29 mouse cellular contexts compared by ENCODE assay signal in the genomic region with DNA sequence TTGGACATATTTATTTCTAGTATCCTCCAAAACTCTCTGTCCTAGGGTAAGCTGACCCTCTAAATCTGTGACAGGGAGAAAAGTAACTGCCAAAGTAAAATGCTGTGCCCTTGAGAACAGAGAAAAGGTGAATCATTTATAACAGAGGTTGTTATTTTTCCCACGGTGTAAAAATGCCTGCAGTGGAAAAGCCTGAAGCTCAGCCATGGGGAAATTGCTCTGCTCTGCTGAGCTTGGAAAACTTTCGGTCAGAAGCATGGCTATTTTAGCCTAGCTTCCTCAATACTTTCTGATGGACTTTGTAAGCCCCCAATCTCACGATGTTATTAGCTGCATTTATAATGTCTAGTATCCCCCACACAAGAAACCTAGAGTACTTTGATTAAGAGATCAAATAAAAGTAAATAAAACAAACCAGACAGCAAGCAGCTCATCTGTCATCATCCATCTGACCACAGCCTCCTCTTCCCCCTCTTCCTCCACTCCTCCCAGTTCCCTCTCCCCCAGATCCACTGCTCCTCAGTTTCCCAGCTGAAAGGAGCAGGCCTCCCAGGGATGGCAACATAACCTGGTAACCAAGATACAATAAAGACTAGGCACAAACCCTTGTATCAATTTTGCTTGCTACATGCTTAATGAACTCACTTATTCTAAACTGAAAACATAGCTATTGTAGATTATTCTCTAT.
DNase-seq lines count a peak whose midpoint lies in the region; ATAC-seq and TF ChIP-seq lines count a peak whose summit lies in the region.
"Had no signal": no experiment of that assay in that cellular context is flagged by ENCODE, and none has a peak within 500 bp of the region (broad histone marks: within the 10 kb centered on the region; RNA-seq: fewer than 3 reads in every experiment).

No protein-coding gene starts in this region.

- 11% methylated on average over 3 of the region's 3 CpGs for WGBS in kidney, adult 2 months
- 30% methylated on average over 3 of the region's 3 CpGs for WGBS in kidney, embryonic 15.5 days
- 48% methylated on average over 3 of the region's 3 CpGs for WGBS in kidney, postnatal 0 days

- no peak overlapping the region for H3K4me2 ChIP-seq in kidney, embryonic 15.5 days
- no peak overlapping the region for H3K4me2 ChIP-seq in kidney, postnatal 0 days (ENCODE audit: low read length)
- H3K4me2 ChIP-seq: embryonic facial prominence, embryonic 13.5 days; embryonic facial prominence, embryonic 15.5 days; forebrain, embryonic 12.5 days had no signal

- peak; percentile 85 for ATAC-seq in kidney, embryonic 15.5 days (replicated peaks; ENCODE audit: low FRiP score)
- no peak for ATAC-seq in kidney, postnatal 0 days (replicated peaks; ENCODE audit: low FRiP score, low read depth)
- ATAC-seq: activated CD4-positive, CD25-positive, alpha-beta regulatory T cell, adult 4 months; CD4-positive, CD25-positive, alpha-beta regulatory T cell, adult 4 months; forebrain, embryonic 14.5 days; Patski had no signal

- no peak overlapping the region for H3K27ac ChIP-seq in kidney, adult 2 months (ENCODE audit: insufficient read depth, low read depth, low read length)
- H3K27ac ChIP-seq in kidney, embryonic 15.5 days = no peak overlapping the region
- H3K27ac ChIP-seq in kidney, postnatal 0 days = no peak overlapping the region
- H3K27ac ChIP-seq: embryonic facial prominence, embryonic 13.5 days; embryonic facial prominence, embryonic 15.5 days; forebrain, embryonic 10.5 days; forebrain, embryonic 12.5 days had no signal

- no peaks in the 10 kb centered on the region for H3K36me3 ChIP-seq in kidney, adult 2 months (ENCODE audit: control insufficient read depth, insufficient read depth, low read length)
- H3K36me3 ChIP-seq in kidney, embryonic 15.5 days = no peaks in the 10 kb centered on the region
- no peaks in the 10 kb centered on the region for H3K36me3 ChIP-seq in kidney, postnatal 0 days (ENCODE audit: insufficient read depth, low read length)
- H3K36me3 ChIP-seq: embryonic facial prominence, embryonic 13.5 days; embryonic facial prominence, embryonic 15.5 days; forebrain, embryonic 10.5 days; forebrain, embryonic 12.5 days; G1E had no signal

- no peaks in the 10 kb centered on the region for H3K27me3 ChIP-seq in kidney, adult 2 months (replicated peaks; ENCODE audit: control insufficient read depth, insufficient read depth, low read length)
- H3K27me3 ChIP-seq in kidney, embryonic 15.5 days = no peaks in the 10 kb centered on the region
- no peaks in the 10 kb centered on the region for H3K27me3 ChIP-seq in kidney, postnatal 0 days (ENCODE audit: insufficient read depth, low read length)
- H3K27me3 ChIP-seq: CH12.LX; embryonic facial prominence, embryonic 13.5 days; embryonic facial prominence, embryonic 15.5 days; forebrain, embryonic 12.5 days had no signal

- no peaks in the 10 kb centered on the region for H3K4me1 ChIP-seq in kidney, adult 2 months (ENCODE audit: control insufficient read depth, insufficient read depth, low read length)
- no peaks in the 10 kb centered on the region for H3K4me1 ChIP-seq in kidney, embryonic 15.5 days
- no peaks in the 10 kb centered on the region for H3K4me1 ChIP-seq in kidney, postnatal 0 days (replicated peaks; ENCODE audit: insufficient read depth, low read length)
- H3K4me1 ChIP-seq: embryonic facial prominence, embryonic 13.5 days; embryonic facial prominence, embryonic 15.5 days; forebrain, embryonic 10.5 days; forebrain, embryonic 12.5 days had no signal

- DNase-seq in kidney, adult 2 months = peak; percentile 26
- DNase-seq in kidney, postnatal 10 days = no peak
- DNase-seq in kidney, adult 9 months = peak; percentile 22
- no peak for DNase-seq in kidney, postnatal 4 days
- no peak for DNase-seq in kidney, postnatal 25 days
- peak; percentile 4 for DNase-seq in kidney, postnatal 0 days (ENCODE audit: low spot score)
- no peak for DNase-seq in urinary bladder, adult 18-20 months (ENCODE audit: low spot score in 2 of 2)
- DNase-seq: adrenal gland, adult 8-10 months; adrenal gland, postnatal 14 days; adrenal gland, postnatal 36 days; B cell, adult 2 months; cerebellum, adult 11-12 months; cerebellum, adult 8-10 months; cerebellum, adult 9-11 months; cerebellum, postnatal 14 days; cerebellum, postnatal 36 days; embryo, embryonic 11 days had no signal

- no peaks in the 10 kb centered on the region for H3K9me3 ChIP-seq in kidney, embryonic 15.5 days (replicated peaks)
- H3K9me3 ChIP-seq in kidney, postnatal 0 days (replicated peaks; ENCODE audit: low read length) = no peaks in the 10 kb centered on the region
- H3K9me3 ChIP-seq: embryonic facial prominence, embryonic 13.5 days; embryonic facial prominence, embryonic 15.5 days; forebrain, embryonic 10.5 days; forebrain, embryonic 12.5 days; G1E had no signal

- H3K4me3 ChIP-seq in kidney, adult 2 months (ENCODE audit: insufficient read depth, low read depth, low read length) = no peak overlapping the region
- no peak overlapping the region for H3K4me3 ChIP-seq in kidney, embryonic 15.5 days (replicated peaks)
- no peak overlapping the region for H3K4me3 ChIP-seq in kidney, postnatal 0 days (replicated peaks; ENCODE audit: low read depth, low read length)
- H3K4me3 ChIP-seq: embryonic facial prominence, embryonic 13.5 days; embryonic facial prominence, embryonic 15.5 days; erythroblast, embryonic 14.5 days; forebrain, embryonic 10.5 days; forebrain, embryonic 12.5 days had no signal

- H3K9ac ChIP-seq in kidney, embryonic 15.5 days = no peak overlapping the region
- H3K9ac ChIP-seq in kidney, postnatal 0 days (ENCODE audit: low read depth, low read length) = no peak overlapping the region
- H3K9ac ChIP-seq: embryonic facial prominence, embryonic 13.5 days; embryonic facial prominence, embryonic 15.5 days; forebrain, embryonic 12.5 days had no signal

- no peak for TF ChIP-seq POLR2A in kidney, adult 2 months (IDR thresholded peaks at IDR 0.05; ENCODE audit: low read depth, low read length)

- no peak for TF ChIP-seq CTCF in kidney, adult 2 months (conservative IDR thresholded peaks at IDR 0.05; ENCODE audit: insufficient read depth, insufficient read length, low read depth, low read length)
- no peak for TF ChIP-seq CTCF in kidney, postnatal 0 days (IDR thresholded peaks at IDR 0.05; ENCODE audit: low read depth)

Comparison
In these comparisons a context has a peak if more than half of its experiments do, and no peak if none do; other contexts are left out.
1. DNase-seq: peak in kidney, adult 2 months (single experiment), kidney, adult 9 months (single experiment) and kidney, postnatal 0 days (single experiment); none in kidney, postnatal 10 days (single experiment), kidney, postnatal 4 days (0 of 2), kidney, postnatal 25 days (0 of 2) and urinary bladder, adult 18-20 months (0 of 2).